Mouse (Mus musculus) limb, embryonic 15.5 days (tissue): ENCODE data around the gene Cdk1. TPM values are rescaled to one million over a fixed set of nuclear protein-coding genes. Genes with fewer than 3 reads are reported as not detected.

ENCODE experiments used
- ATAC-seq: fragments of 200-750 bp; cut with Nextera tagmentation; 2 replicates; pipeline ENCODE4 v1.8.0; 2017; ENCODE audit warnings: low read depth, moderate TSS enrichment; ENCODE audit not compliant: insufficient number of reproducible peaks, low FRiP score, low TSS enrichment
- H3K27ac ChIP-seq: fragments of 300-500 bp; sonication (generic); 2 replicates; pipeline ENCODE4 v1.5.1; 2015; ENCODE audit warnings: moderate library complexity, mild to moderate bottlenecking, inconsistent platforms
- H3K27me3 ChIP-seq: fragments of 300-500 bp; sonication (generic); 2 replicates; pipeline ENCODE4 v1.6.1; 2015; ENCODE audit warnings: inconsistent platforms
- H3K36me3 ChIP-seq: fragments of 300-500 bp; sonication (generic); 2 replicates; pipeline ENCODE4 v1.6.1; 2015; ENCODE audit warnings: inconsistent platforms
- H3K4me1 ChIP-seq: fragments of 300-500 bp; sonication (generic); 2 replicates; pipeline ENCODE4 v1.6.1; 2015; ENCODE audit warnings: inconsistent platforms
- H3K4me2 ChIP-seq: fragments of 300-500 bp; sonication (generic); 2 replicates; pipeline ENCODE4 v1.6.1; 2015; ENCODE audit warnings: mild to moderate bottlenecking, inconsistent platforms
- H3K4me3 ChIP-seq: fragments of 300-500 bp; sonication (generic); 2 replicates; pipeline ENCODE4 v1.5.1; 2015; ENCODE audit warnings: mild to moderate bottlenecking, inconsistent platforms
- H3K9ac ChIP-seq: fragments of 300-500 bp; sonication (generic); 2 replicates; pipeline ENCODE4 v1.6.1; 2015; ENCODE audit warnings: inconsistent platforms
- H3K9me3 ChIP-seq: fragments of 300-500 bp; sonication (generic); 2 replicates; pipeline ENCODE4 v1.6.1; 2016; ENCODE audit warnings: inconsistent platforms
- WGBS: fragments of 180-500 bp; shearing (Covaris S2); methylation state at CpG from one replicate; pipeline ENCODE4 v1.1.7; 2015; 5-methylcytosine and 5-hydroxymethylcytosine counted together
- polyA plus RNA-seq: library from polyadenylated mRNA; unstranded; fragments of >200 nt; fragmentation: Nextera tagmentation; extraction: Ambion mirVana; gene quantifications from 2 replicates; pipeline ENCODE4 v1.2.1, GENCODE M21; 2015

Cdk1 gene
- polyA plus RNA-seq, 1 experiment from 2014 or later = 348 TPM

DNA sequence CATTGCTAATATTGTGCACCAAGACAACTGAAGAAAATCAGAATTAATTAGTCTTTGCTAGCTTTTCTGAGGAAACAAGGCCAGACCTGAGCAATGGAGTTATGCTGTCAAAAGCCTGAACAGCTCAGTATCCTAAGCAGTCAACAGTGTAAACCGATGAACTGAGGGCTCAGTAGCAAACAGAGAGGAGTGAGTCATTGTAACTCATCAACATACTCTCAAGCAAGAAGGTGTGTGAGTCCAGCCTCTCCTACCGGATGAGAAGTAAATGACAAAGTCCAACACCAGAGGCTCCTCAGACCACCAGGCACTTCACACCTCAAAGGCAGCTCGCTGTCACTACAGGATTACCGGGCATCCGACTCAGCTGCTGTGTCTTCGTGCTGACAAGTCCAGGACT lies 12.7 kb downstream of the Cdk1 start:
- WGBS = 92% methylated on average over 6 of the region's 6 CpGs
- Histone ChIP-seq H3K4me3 (no peak overlapping the region), H3K4me2 (no peak overlapping the region), H3K9me3 (no peaks in the 10 kb centered on the region), H3K9ac (no peak overlapping the region), H3K27ac (no peak overlapping the region), H3K4me1 (no peaks in the 10 kb centered on the region), H3K36me3 (peaks cover 83% of the 10 kb centered on the region), H3K27me3 (no peaks in the 10 kb centered on the region)
- no peak for ATAC-seq

DNA sequence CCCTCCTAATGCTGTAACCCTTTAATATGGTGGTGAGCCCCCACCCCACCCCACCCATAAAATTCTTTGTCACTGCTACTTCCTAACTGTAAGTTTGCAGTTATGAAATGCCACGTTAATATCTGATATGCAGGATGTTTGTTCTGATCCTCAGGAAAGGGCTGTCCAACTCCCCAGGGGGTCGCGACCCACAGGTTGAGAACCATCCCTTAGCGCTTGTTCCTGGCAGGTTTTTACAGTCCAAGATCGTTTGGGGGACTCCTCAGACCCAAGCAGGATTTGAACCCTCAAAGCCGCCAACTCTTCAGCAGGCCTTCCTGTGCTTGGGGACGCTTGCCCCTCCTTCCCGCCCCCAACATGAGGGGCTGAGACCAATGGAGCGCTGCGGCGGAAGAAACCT lies 16.5 kb downstream of the Cdk1 start:
- ATAC-seq = no peak
- Histone ChIP-seq H3K9ac (no peak overlapping the region), H3K36me3 (peaks cover 51% of the 10 kb centered on the region), H3K27ac (no peak overlapping the region), H3K9me3 (no peaks in the 10 kb centered on the region), H3K4me1 (0 out of 2 replicates have a peak, but pooled peaks cover 8% of the 10 kb centered on the region), H3K4me3 (no peak overlapping the region), H3K27me3 (no peaks in the 10 kb centered on the region), H3K4me2 (no peak overlapping the region)
- 88% methylated on average over 11 of the region's 11 CpGs for WGBS

DNA sequence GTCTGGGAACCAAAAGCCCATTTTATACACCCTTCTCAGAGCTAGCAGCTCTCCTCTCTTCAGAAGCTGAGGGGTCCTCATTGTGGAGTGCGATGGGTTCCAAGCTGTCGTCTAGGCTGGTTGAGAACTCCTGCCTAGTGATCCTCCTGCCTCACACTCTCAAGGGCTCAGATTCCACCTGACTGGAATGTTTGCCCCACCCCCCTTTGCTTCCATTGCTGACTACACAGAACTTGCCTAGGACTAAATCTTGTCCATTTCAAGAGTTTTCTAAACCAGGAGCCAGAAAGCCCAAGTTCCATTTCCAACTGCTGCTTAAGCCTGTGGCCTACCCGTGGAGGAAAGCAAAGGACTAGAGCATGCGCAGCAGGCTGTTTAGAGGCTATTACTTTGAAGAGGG lies 17.1 kb downstream of the Cdk1 start:
- 82% methylated on average over 4 of the region's 4 CpGs for WGBS
- H3K36me3 ChIP-seq = peaks cover 45% of the 10 kb centered on the region
- no peaks in the 10 kb centered on the region for H3K9me3 ChIP-seq
- no peak for ATAC-seq
- no peak overlapping the region for H3K4me2 ChIP-seq
- no peak overlapping the region for H3K4me3 ChIP-seq
- no peaks in the 10 kb centered on the region for H3K27me3 ChIP-seq
- H3K9ac ChIP-seq = no peak overlapping the region
- H3K27ac ChIP-seq = peak overlapping the region; percentile 61; the same call in 1 of the 2 replicates
- H3K4me1 ChIP-seq = 0 out of 2 replicates have a peak, but pooled peaks cover 8% of the 10 kb centered on the region

DNA sequence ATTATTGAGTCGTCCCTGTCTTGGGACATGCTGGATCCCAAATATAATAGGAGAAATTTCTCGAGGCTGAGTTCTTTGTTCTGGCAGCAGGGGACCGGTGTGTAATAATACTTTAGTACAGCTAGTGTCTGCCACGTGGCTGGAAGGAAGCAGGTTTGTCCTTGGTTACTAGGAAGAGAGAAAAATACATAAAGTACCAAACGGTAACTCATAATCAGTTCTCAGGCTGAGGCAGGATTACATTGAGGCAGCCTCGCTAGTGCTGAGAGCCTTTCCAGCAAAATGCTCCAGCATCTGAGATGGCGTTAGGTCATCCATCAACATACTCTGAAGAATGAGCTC lies 17.6 kb downstream of the Cdk1 start:
- Histone ChIP-seq H3K4me2 (no peak overlapping the region), H3K27me3 (no peaks in the 10 kb centered on the region), H3K27ac (peak overlapping the region; percentile 61; the same call in 1 of the 2 replicates), H3K36me3 (peaks cover 41% of the 10 kb centered on the region), H3K9ac (no peak overlapping the region), H3K9me3 (no peaks in the 10 kb centered on the region), H3K4me3 (no peak overlapping the region), H3K4me1 (0 out of 2 replicates have a peak, but pooled peaks cover 8% of the 10 kb centered on the region)
- WGBS = 62% methylated on average over 7 of the region's 7 CpGs
- no peak for ATAC-seq

DNA sequence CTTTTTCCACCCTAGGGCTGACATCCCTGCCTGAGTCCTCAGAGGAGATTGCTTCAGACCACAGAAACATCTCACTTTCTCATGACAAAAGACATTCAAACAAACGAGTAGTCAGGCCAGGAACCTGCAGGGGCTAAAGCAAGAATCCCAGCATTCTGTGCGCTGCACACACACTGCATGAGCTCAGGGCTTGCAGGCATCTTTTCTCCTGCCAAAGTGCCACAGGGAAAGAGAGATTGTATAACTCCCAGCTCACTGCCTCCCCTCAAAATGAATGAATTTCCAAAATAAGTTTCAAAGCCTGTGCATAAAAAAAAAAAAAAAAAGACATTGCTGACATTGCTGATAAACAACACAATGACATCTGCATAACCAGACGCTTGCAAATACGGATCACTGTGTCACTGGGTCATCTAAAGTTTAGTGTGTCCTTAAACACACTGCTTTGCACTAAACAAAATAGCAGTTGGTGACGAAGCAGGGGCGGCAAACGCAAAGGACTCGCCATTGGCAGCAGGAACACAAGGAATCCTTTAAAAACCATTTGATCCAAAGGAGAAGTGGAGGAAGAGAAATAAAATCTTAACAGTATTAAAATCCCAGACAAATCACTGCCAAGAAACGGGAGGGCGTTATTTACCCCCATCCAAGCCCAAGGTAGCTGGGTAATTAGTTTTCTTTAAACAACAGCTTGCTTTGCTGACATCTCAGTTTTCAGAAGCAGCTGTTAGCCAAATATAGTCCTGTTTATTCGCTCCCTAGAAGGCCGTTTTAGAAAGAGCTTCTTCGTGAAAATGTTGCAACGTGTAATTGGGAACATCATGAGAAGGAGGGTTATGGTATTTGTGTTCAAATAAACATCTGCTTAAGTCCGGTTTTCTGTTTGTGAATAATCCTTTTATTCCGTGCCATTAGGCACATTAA lies 18.2 kb downstream of the Cdk1 start:
- Histone ChIP-seq H3K4me2 (no peak overlapping the region), H3K27me3 (no peaks in the 10 kb centered on the region), H3K9ac (no peak overlapping the region), H3K4me1 (0 out of 2 replicates have a peak, but pooled peaks cover 8% of the 10 kb centered on the region), H3K36me3 (peaks cover 34% of the 10 kb centered on the region), H3K9me3 (no peaks in the 10 kb centered on the region), H3K27ac (peak overlapping the region; percentile 50), H3K4me3 (no peak overlapping the region)
- WGBS = 60% methylated on average over 16 of the region's 16 CpGs
- no peak for ATAC-seq

DNA sequence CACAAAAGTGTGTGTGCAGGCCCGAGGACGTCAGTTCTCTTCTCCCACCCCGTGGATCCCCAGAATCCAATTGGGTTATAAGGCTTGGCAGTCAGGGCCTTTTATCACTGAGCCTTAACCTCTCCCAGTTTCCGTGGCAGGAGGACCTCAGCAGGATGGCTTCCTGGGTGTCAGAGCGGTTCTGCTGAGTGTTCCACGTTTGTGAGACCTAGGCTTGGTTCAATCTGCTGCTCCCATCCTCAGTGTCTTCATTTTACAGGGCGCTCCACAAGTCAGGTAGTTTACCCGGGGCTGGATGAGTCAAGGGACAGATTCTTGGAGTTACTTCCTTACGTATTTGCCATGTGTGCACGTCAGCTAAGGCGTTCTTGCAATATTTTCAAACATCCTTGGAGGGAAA lies 19.5 kb downstream of the Cdk1 start:
- 80% methylated on average over 11 of the region's 11 CpGs for WGBS
- H3K4me3 ChIP-seq = no peak overlapping the region
- ATAC-seq = no peak
- no peaks in the 10 kb centered on the region for H3K27me3 ChIP-seq
- H3K4me2 ChIP-seq = no peak overlapping the region
- H3K9me3 ChIP-seq = no peaks in the 10 kb centered on the region
- H3K36me3 ChIP-seq = peaks cover 25% of the 10 kb centered on the region
- H3K4me1 ChIP-seq = 0 out of 2 replicates have a peak, but pooled peaks cover 8% of the 10 kb centered on the region
- no peak overlapping the region for H3K9ac ChIP-seq
- H3K27ac ChIP-seq = peak overlapping the region; percentile 50; the same call in 1 of the 2 replicates

DNA sequence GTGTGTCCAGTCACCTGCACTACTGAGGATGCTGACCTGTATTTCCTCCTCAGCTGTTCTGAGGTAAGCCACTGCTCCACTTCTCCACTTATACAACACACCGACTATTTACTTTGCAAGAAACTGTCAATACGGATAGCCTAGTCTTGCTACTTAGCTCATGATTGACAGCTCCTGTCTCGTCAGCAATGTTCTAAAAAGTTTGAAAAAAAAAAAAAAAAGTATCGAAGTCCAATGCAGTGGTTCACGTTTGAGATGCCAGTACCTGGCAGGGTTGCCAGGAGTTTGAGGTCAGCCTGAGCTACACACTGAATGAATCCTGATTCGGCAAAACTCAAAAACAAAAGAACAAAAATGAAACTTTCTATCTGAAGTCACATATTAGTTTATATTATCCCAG lies 21.5 kb downstream of the Cdk1 start:
- no peaks in the 10 kb centered on the region for H3K27me3 ChIP-seq
- 0 out of 2 replicates have a peak, but pooled peaks cover 8% of the 10 kb centered on the region for H3K4me1 ChIP-seq
- no peak overlapping the region for H3K27ac ChIP-seq
- no peak overlapping the region for H3K9ac ChIP-seq
- 86% methylated on average over 6 of the region's 6 CpGs for WGBS
- no peak for ATAC-seq
- no peak overlapping the region for H3K4me3 ChIP-seq
- H3K4me2 ChIP-seq = no peak overlapping the region
- peaks cover 6% of the 10 kb centered on the region for H3K36me3 ChIP-seq
- no peaks in the 10 kb centered on the region for H3K9me3 ChIP-seq

DNA sequence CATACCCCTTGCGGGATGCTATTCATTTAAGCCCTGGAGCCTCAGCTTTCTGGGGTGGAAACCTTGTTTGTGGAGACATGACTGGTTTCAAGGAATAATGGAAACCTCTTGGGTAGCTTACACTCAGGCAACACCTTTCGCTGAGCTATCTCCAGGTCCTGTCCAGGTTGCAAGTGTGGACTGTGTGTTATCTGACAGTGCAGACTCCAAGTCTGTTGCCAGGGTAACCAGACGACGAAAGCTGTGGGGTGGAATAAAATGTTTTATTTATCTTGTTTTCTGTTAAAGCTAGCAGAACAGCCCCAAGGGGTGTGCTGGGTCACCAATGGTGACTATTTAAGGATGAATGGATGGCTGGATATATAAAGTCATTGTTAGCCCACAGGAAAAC lies 24.1 kb downstream of the Cdk1 start:
- Histone ChIP-seq H3K9ac (no peak overlapping the region), H3K27ac (no peak overlapping the region), H3K4me1 (0 out of 2 replicates have a peak, but pooled peaks cover 1% of the 10 kb centered on the region), H3K4me3 (no peak overlapping the region), H3K4me2 (no peak overlapping the region), H3K9me3 (no peaks in the 10 kb centered on the region), H3K36me3 (no peaks in the 10 kb centered on the region), H3K27me3 (no peaks in the 10 kb centered on the region)
- no peak for ATAC-seq
- WGBS = 65% methylated on average over 4 of the region's 4 CpGs

DNA sequence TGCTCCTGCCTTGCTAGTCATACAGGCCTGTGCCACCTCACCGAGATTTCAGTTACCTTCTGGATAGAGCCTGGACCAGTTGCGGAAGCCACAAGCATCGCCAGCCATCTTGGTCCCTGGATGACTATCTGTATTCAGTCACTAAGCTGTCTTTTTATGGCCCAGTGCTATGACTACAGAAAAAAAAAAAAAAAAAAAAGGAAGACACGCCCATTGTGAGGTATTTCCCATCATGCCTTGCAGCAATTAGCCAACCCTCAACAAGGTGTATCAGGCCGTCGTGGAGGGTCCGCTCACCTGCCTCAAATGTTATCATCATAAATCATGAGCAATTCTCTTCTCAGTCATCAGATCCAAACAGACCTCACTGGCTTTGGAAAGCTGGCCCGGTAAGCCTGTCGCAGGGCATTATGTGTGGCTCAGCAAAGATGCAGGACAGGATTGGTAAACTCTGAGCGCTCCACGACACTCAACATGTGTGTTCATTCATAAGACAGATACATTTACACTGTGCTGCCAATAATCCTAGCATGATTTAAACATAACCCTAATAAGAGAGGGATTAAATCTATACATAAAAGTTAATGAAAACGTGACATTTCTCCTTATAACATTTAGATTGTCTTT lies 24.6 kb downstream of the Cdk1 start:
- Histone ChIP-seq H3K36me3 (no peaks in the 10 kb centered on the region), H3K4me2 (no peak overlapping the region), H3K4me3 (no peak overlapping the region), H3K27ac (no peak overlapping the region), H3K27me3 (no peaks in the 10 kb centered on the region), H3K9me3 (no peaks in the 10 kb centered on the region), H3K9ac (no peak overlapping the region), H3K4me1 (no peaks in the 10 kb centered on the region)
- no peak for ATAC-seq
- WGBS = 76% methylated on average over 12 of the region's 12 CpGs

DNA sequence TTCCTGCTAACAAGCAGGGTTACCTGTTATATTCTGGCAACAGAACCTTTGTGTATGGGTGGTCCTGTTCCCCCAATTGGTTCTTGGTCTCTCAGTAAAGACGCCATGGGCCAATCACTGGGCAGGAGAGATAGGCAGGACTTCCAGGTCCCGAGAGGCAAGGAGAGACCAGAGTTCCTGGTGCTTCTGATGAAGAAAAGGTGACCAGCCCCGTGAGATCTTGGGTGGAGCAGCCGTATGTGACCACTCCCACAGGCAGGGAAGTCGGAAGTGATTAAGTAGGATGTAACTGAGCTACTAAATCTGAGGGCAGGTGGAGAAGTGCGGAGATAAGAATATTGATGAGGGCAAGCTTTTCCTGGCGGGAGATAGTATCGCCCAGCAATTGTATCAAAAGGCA lies 25.4 kb downstream of the Cdk1 start:
- ATAC-seq = no peak

DNA sequence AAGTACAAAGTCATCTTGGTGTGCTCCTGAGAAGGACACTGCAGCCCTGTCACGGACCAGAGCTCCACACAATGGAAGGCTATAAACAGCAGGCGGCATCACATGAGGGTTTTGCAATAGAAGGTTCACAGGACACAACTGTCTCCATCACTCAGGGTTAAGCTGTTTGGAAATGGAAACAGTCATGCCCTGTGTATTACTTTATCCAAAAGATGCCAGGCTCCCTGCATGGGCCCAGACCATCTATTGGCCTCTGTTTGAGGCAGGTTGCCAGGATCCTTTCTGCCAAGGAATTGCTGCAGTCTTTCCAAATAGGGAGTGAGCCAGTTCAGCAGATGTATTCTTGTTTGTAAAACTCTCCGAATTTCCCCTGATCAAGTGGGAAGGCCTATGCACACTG lies 26.3 kb downstream of the Cdk1 start:
- Histone ChIP-seq H3K4me3 (no peak overlapping the region), H3K27me3 (no peaks in the 10 kb centered on the region), H3K9me3 (no peaks in the 10 kb centered on the region), H3K4me2 (no peak overlapping the region), H3K9ac (no peak overlapping the region), H3K27ac (no peak overlapping the region), H3K36me3 (no peaks in the 10 kb centered on the region), H3K4me1 (peaks cover 5% of the 10 kb centered on the region; the same call in 1 of the 2 replicates)
- 68% methylated on average over 3 of the region's 3 CpGs for WGBS
- ATAC-seq = no peak

More for the DNA sequence above, 25.4 kb downstream of the Cdk1 start:
- Histone ChIP-seq H3K27ac (no peak overlapping the region), H3K4me2 (no peak overlapping the region), H3K9ac (no peak overlapping the region), H3K27me3 (no peaks in the 10 kb centered on the region), H3K9me3 (no peaks in the 10 kb centered on the region), H3K36me3 (no peaks in the 10 kb centered on the region), H3K4me1 (no peaks in the 10 kb centered on the region), H3K4me3 (no peak overlapping the region)
- 59% methylated on average over 8 of the region's 8 CpGs for WGBS

DNA sequence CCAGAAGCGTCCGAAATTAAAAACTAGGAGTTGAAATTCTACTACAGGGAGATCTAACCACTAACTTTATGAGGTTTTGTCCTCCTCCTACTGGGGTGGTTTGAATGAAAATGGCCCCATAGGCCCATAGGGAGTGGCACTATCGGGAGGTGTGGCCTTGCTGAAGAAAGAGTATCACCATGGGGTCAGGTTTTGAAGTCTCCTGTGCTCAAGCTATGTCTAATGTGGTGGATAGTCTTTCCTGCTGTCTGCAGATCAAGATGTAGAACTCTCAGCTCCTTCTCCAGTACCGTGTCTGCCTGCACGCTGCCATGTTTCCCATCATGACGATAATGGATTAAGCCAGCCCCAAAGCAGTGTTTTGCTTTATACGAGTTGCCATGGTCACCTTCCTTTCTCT lies 27.9 kb downstream of the Cdk1 start:
- no peak for ATAC-seq
- Histone ChIP-seq H3K4me3 (no peak overlapping the region), H3K27ac (no peak overlapping the region), H3K27me3 (no peaks in the 10 kb centered on the region), H3K4me2 (no peak overlapping the region), H3K9me3 (no peaks in the 10 kb centered on the region), H3K9ac (no peak overlapping the region), H3K36me3 (no peaks in the 10 kb centered on the region), H3K4me1 (peaks cover 14% of the 10 kb centered on the region)
- WGBS = 89% methylated on average over 7 of the region's 7 CpGs
